Mouse (Mus musculus): ENCODE measurements around the gene Clasp2.

- no peak for TF ChIP-seq CTCF (IDR thresholded peaks at IDR 0.05; ENCODE audit: extremely low read depth, insufficient read length, insufficient replicate concordance, low read depth, low read length)
- TF ChIP-seq POLR2A (IDR thresholded peaks at IDR 0.05; ENCODE audit: low read depth, low read length): no peak
Observed at GRCm38 (mm10) chr9:113708361-113709280, 32.7 kb upstream of the Clasp2 start.

Data from small intestine, adult 2 months (tissue).